Mouse (Mus musculus): ENCODE results near the gene Zfp990.

DNA sequence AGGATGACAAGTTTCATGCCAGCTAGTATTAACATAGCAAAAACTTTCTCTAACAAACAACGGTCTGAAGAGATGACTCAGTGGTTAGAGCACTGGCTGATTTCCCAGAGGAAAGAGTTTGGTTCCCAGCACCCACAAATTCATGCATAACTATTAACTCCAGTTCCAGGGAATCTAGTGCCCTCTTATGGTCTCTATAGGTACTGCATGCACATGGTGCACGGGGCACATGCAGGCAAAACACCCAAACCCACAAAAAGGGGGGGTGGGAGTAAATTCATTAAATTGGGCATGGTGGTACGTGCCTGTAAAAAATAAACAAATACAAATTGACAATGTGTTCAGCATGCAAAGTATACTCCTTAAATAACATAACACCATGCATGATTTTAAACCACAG is 32.4 kb upstream of the Zfp990 start:
- TF ChIP-seq ZNF384 (IDR thresholded peaks at IDR 0.05; ENCODE audit: low read depth, low read length), result no peak
- no peak for TF ChIP-seq CHD2 (IDR thresholded peaks at IDR 0.05; ENCODE audit: low read depth, low read length)
- no peak for TF ChIP-seq MAFK (IDR thresholded peaks at IDR 0.05; ENCODE audit: insufficient read depth, low read depth, low read length)
- TF ChIP-seq ZC3H11A (IDR thresholded peaks at IDR 0.05; ENCODE audit: borderline replicate concordance, low read depth, low read length), result 0 out of 2 replicates have a peak, but pooled peaks have one; percentile 40
- TF ChIP-seq HCFC1 (IDR thresholded peaks at IDR 0.05; ENCODE audit: borderline replicate concordance, insufficient read depth, low read length), result no peak
